Mouse (Mus musculus) CH12.LX (cell line): Measurements from ENCODE around the gene Ror1.

Experiments used
- KAT2A ChIP-seq: IDR thresholded peaks from 2 replicates; pipeline ENCODE4 v1.6.1; 2012; ENCODE audit warnings: low read length, improper control_type of control experiment, inconsistent platforms; ENCODE audit not compliant: insufficient replicate concordance
- MAX ChIP-seq: IDR thresholded peaks from 2 replicates; pipeline ENCODE4 v1.6.1; 2011; ENCODE audit warnings: low read length, improper control_type of control experiment
- MEF2A ChIP-seq: IDR thresholded peaks from 2 replicates; pipeline ENCODE4 v1.6.1; 2014; ENCODE audit warnings: low read depth, mild to moderate bottlenecking, inconsistent platforms, low read length, improper control_type of control experiment, borderline replicate concordance
- MYC ChIP-seq: IDR thresholded peaks from 2 replicates; pipeline ENCODE4 v1.6.1; 2011; ENCODE audit warnings: low read depth, mild to moderate bottlenecking, improper control_type of control experiment, low read length
- POLR2A ChIP-seq: IDR thresholded peaks from 2 replicates; pipeline ENCODE4 v1.6.1; 2011; ENCODE audit warnings: low read depth, mild to moderate bottlenecking, improper control_type of control experiment, low read length

DNA sequence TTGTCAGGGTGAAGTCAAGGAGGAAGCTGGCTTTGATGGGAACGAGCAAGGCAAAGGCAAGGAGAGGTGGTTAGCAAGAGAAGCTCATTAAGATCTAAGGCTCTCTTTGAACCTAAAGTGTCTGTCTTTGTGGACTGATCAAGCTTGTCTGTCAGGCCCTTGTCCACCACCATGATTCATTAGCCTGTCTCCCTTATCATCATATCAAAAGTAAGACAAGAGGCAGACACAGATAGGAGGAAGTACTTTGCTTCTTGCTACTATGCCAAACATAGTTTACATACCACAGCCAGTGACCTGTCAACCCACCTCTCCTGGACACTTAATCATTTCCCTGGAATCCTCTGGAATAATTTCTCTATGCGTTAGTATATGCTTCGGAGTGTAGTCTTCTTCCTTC is 121.0 kb downstream of the Ror1 start:
- TF ChIP-seq MEF2A (no peak), MYC (no peak), POLR2A (no peak), KAT2A (no peak), MAX (no peak)
